Mouse (Mus musculus) CD4-positive, CD25-positive, alpha-beta regulatory T cell, adult 2 months (primary cell): ENCODE measurements at regions not wholly inside any gene's neighbourhood (a gene's known extent, or its start where the extent isn't known, plus 50 kb on each side); places are given as distances from the start of the nearest gene placed in this dataset.
A peak's percentile ranks its signal among the peaks of the same experiment; 100 is the strongest.
"Not testable (repeated sequence)": the region's sequence is repeated elsewhere in the genome, so short reads cannot be mapped to it uniquely, and the experiment has no call there.

Source experiments
- DNase-seq: peaks from one replicate; pipeline ENCODE4 v3.0.0-alpha.2; 2012; ENCODE audit warnings: low read depth, low spot score

DNA sequence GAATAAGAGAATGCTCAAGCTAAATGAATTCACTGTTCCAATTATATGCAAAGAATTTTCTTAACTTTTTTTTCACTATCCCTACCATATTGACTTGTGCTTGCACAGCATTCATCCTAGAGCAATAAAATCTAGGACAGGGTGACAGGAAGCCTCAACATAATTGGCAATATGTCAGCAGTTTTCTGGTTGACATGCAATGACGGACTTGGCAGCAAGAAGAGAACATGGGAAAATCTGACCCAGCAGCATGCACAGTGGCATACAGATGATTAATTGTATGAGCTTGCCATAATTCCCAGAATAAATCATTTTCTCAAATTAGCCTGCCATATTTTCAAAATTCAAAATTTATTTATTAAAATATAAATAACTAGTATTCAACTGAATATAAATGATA is 152.7 kb downstream of the Amy2a5 start:
- DNase-seq, result no peak

DNA sequence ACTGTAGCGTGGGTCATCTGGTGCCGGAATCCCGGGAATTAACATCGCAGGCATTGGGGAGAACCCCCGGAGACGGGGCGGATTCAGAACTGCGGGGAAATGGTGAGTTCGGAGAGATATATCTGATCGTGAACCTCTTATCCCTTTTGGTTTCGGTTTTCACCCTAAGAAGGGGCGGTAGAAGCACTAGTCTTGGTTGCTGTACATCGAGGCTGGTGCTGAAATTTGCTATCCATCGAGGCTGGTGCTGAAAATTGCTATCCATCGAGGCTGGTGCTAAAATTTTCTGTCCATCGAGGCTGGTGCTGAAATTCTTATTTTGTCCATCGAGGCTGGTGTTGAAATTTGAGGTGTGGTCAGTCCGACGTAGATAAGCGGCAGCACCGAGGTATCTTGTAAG is 167.8 kb downstream of the Amy2a5 start:
- DNase-seq, result not testable (repeated sequence)

DNA sequence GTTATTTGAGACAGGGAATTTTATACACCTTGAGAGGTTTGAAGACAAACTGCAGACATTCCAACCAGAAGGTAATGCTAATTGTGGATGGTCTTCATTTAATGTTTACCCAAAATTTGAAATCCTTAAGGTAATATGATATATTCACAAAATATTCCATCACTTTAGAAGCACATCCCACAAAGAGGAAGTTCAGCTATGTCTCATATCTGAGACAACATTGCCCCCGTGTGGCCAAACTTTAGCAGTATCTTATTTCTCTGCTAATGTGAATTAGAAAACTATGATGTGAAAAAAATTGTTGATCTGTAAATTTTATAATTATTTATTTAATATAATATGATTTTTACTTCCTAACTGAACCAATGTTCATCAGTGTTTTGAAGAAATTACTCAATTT is 177.9 kb downstream of the Amy2a5 start:
- peak; percentile 4 for DNase-seq
